Mouse (Mus musculus) embryo, embryonic 11.5 days (tissue): ENCODE data around the gene Fbxo2.
"Not testable (repeated sequence)": the region's sequence is repeated elsewhere in the genome, so short reads cannot be mapped to it uniquely, and the experiment has no call there.

Experiments
- DNase-seq: peaks from one replicate; pipeline ENCODE4 v3.0.0-alpha.2; 2012; ENCODE audit warnings: low read depth, low spot score

The Fbxo2 gene

GRCm38 (mm10) chr4:148174495-148174862, 14.1 kb downstream of the Fbxo2 start:
- DNase-seq, result no peak

GRCm38 (mm10) chr4:148176603-148177002, 16.2 kb downstream of the Fbxo2 start:
- not testable (repeated sequence) for DNase-seq

- DNase-seq, result no peak
These were observed 17.3 kb downstream of the Fbxo2 start for GRCm38 (mm10) chr4:148177716-148178115.

GRCm38 (mm10) chr4:148181483-148181882, 21.1 kb downstream of the Fbxo2 start:
- DNase-seq, result no peak

- DNase-seq, result no peak
These were observed 21.9 kb downstream of the Fbxo2 start for GRCm38 (mm10) chr4:148182363-148182762.

- no peak for DNase-seq
These were observed 24.1 kb downstream of the Fbxo2 start for GRCm38 (mm10) chr4:148184564-148184963.

- no peak for DNase-seq
These were observed 25.4 kb downstream of the Fbxo2 start for GRCm38 (mm10) chr4:148185819-148186218.

GRCm38 (mm10) chr4:148188767-148189166, 28.3 kb downstream of the Fbxo2 start:
- DNase-seq, result not testable (repeated sequence)

GRCm38 (mm10) chr4:148192707-148193245, 32.4 kb downstream of the Fbxo2 start:
- no peak for DNase-seq

GRCm38 (mm10) chr4:148194400-148194799, 34.0 kb downstream of the Fbxo2 start:
- DNase-seq, result no peak

GRCm38 (mm10) chr4:148198721-148199120, 38.3 kb downstream of the Fbxo2 start:
- DNase-seq, result no peak

GRCm38 (mm10) chr4:148203557-148203956, 43.1 kb downstream of the Fbxo2 start:
- DNase-seq, result no peak

GRCm38 (mm10) chr4:148204061-148204872, 43.8 kb downstream of the Fbxo2 start:
- no peak for DNase-seq

GRCm38 (mm10) chr4:148204873-148205232, 44.4 kb downstream of the Fbxo2 start:
- DNase-seq, result no peak

GRCm38 (mm10) chr4:148214460-148215136, 54.2 kb downstream of the Fbxo2 start:
- no peak for DNase-seq

GRCm38 (mm10) chr4:148215264-148215900, 55.0 kb downstream of the Fbxo2 start:
- no peak for DNase-seq
